Mouse (Mus musculus): ENCODE measurements around the gene Utp14b.

GRCm38 (mm10) chr1:78688149-78688548 is 30.3 kb downstream of the Utp14b start:
- TF ChIP-seq CTCF (IDR thresholded peaks at IDR 0.05; ENCODE audit: low read depth, low read length) (no peak), TAL1 (conservative IDR thresholded peaks at IDR 0.05; ENCODE audit: low read depth, low read length) (no peak), POLR2AphosphoS5 (IDR thresholded peaks at IDR 0.05; ENCODE audit: insufficient replicate concordance, low read depth, low read length) (no peak)

Data from G1E (cell line).